Mouse (Mus musculus): ENCODE data around the gene Nwd2. TPM values are rescaled to one million over a fixed set of nuclear protein-coding genes. Genes with fewer than 3 reads are reported as not detected.

Nwd2 gene
- 10 to 100 TPM; 24.3 to 30.8 TPM for total RNA-seq (2021)
- long read RNA-seq, experiment 1, full-length matches to known transcripts, result 2 of 7 reads
- long read RNA-seq, experiment 1, partial matches to known transcripts, result 1 of 7 reads
- long read RNA-seq, experiment 1, other reads (novel, unspliced or antisense), result 4 of 7 reads
- long read RNA-seq, experiment 2, full-length matches to known transcripts, result 5 of 10 reads
- long read RNA-seq, experiment 2, partial matches to known transcripts, result 1 of 10 reads
- long read RNA-seq, experiment 2, other reads (novel, unspliced or antisense), result 4 of 10 reads

- peak; percentile 27 to 53 for DNase-seq (ENCODE audit: low spot score in 2 of 2)
These were observed at the start of gene Nwd2 for GRCm38 (mm10) chr5:63649070-63649532. Gene Nwd2 (plus strand): TSS chr5:63649102.

- no peak for DNase-seq (ENCODE audit: low spot score in 2 of 2)
These were observed 41.5 kb upstream of the Nwd2 start for GRCm38 (mm10) chr5:63607447-63607846.

GRCm38 (mm10) chr5:63616792-63617668 lies 31.9 kb upstream of the Nwd2 start:
- DNase-seq (ENCODE audit: low spot score in 2 of 2), result no peak

- peak; percentile 64 to 84 for DNase-seq (ENCODE audit: low spot score in 2 of 2)
These were observed 24.8 kb upstream of the Nwd2 start for GRCm38 (mm10) chr5:63624123-63624522.

- DNase-seq (ENCODE audit: low spot score in 2 of 2), result no peak
These were observed 20.9 kb upstream of the Nwd2 start for GRCm38 (mm10) chr5:63627832-63628530.

- no peak for DNase-seq (ENCODE audit: low spot score in 2 of 2)
These were observed 20.4 kb upstream of the Nwd2 start for GRCm38 (mm10) chr5:63628531-63628871.

- no peak for DNase-seq (ENCODE audit: low spot score in 2 of 2)
These were observed 14.3 kb upstream of the Nwd2 start for GRCm38 (mm10) chr5:63634636-63635035.

- DNase-seq (ENCODE audit: low spot score in 2 of 2), result peak; percentile 33 to 37
These were observed 715 bp upstream of the Nwd2 start for GRCm38 (mm10) chr5:63648187-63648586.

- DNase-seq (ENCODE audit: low spot score in 2 of 2), result peak; percentile 25 to 37
These were observed 897 bp downstream of the Nwd2 start for GRCm38 (mm10) chr5:63649533-63650464.

- no peak for DNase-seq (ENCODE audit: low spot score in 2 of 2)
These were observed 2.9 kb downstream of the Nwd2 start for GRCm38 (mm10) chr5:63651813-63652212.

- DNase-seq (ENCODE audit: low spot score in 2 of 2), result no peak
These were observed 3.8 kb downstream of the Nwd2 start for GRCm38 (mm10) chr5:63652705-63653104.

- DNase-seq (ENCODE audit: low spot score in 2 of 2), result peak in 1 of 2 experiments; percentile 16
These were observed 18.0 kb downstream of the Nwd2 start for GRCm38 (mm10) chr5:63666884-63667283.

- no peak for DNase-seq (ENCODE audit: low spot score in 2 of 2)
These were observed 27.0 kb downstream of the Nwd2 start for GRCm38 (mm10) chr5:63675934-63676333.

GRCm38 (mm10) chr5:63689084-63689483 lies 40.2 kb downstream of the Nwd2 start:
- DNase-seq (ENCODE audit: low spot score in 2 of 2), result no peak

GRCm38 (mm10) chr5:63696784-63697183 lies 47.9 kb downstream of the Nwd2 start:
- DNase-seq (ENCODE audit: low spot score in 2 of 2), result peak; percentile 7 to 39

GRCm38 (mm10) chr5:63697196-63697595 lies 48.3 kb downstream of the Nwd2 start:
- no peak for DNase-seq (ENCODE audit: low spot score in 2 of 2)

- no peak for DNase-seq (ENCODE audit: low spot score in 2 of 2)
These were observed 80.1 kb downstream of the Nwd2 start for GRCm38 (mm10) chr5:63728955-63729354.

GRCm38 (mm10) chr5:63735521-63735920 lies 86.6 kb downstream of the Nwd2 start:
- no peak for DNase-seq (ENCODE audit: low spot score in 2 of 2)

GRCm38 (mm10) chr5:63743426-63743825 lies 94.5 kb downstream of the Nwd2 start:
- no peak for DNase-seq (ENCODE audit: low spot score in 2 of 2)

- no peak for DNase-seq (ENCODE audit: low spot score in 2 of 2)
These were observed 99.4 kb downstream of the Nwd2 start for GRCm38 (mm10) chr5:63748299-63748698.

GRCm38 (mm10) chr5:63748759-63749158 lies 99.9 kb downstream of the Nwd2 start:
- no peak for DNase-seq (ENCODE audit: low spot score in 2 of 2)
